Mouse (Mus musculus) bone marrow, adult 2 months (tissue): Measurements from ENCODE around the gene Slc26a3.

Experiments used
- CTCF ChIP-seq: fragments of 200-500 bp; IDR thresholded peaks from 2 replicates; pipeline ENCODE4 v1.5.1; 2011; ENCODE audit warnings: low read length, control low read depth; ENCODE audit not compliant: control insufficient read depth, insufficient read depth
- POLR2A ChIP-seq: fragments of 200-500 bp; IDR thresholded peaks from 2 replicates; pipeline ENCODE4 v1.6.1; 2011; ENCODE audit warnings: low read depth, mild to moderate bottlenecking, control low read depth, low read length, borderline replicate concordance; ENCODE audit not compliant: control insufficient read depth

- TF ChIP-seq CTCF (no peak), POLR2A (peak; percentile 85; the same call in 1 of the 2 replicates)
Measured at GRCm38 (mm10) chr12:31350944-31351928, 39.4 kb upstream of the Slc26a3 start, which contains the start of gene Dld.
